8 mouse cellular contexts compared by ENCODE assay signal in the genomic region with DNA sequence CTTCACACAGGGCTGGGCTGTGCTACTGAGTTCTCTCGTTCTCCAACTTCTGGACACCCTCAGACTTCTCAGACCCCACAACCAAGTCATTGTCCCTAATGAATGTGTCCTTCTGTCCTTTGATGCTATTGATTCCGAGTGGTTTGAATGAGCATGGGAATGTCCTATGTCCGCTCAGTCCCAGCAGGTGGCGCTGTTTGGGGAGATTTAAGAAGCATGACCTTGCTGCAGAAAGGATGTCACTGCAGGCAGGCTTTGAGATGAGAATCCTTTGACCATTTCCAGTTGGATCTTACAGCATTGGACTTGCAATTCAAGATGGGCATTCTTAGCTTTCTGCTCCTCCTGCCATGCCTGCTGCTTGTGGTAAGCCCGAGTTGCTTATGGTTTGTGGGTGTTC.
DNase-seq lines count a peak whose midpoint lies in the region; ATAC-seq and TF ChIP-seq lines count a peak whose summit lies in the region.

No protein-coding gene starts in this region.

- H3K27me3 ChIP-seq in spleen, adult 2 months (ENCODE audit: control insufficient read depth, insufficient read depth, low read length) = no peaks in the 10 kb centered on the region
- no peaks in the 10 kb centered on the region for H3K27me3 ChIP-seq in hindbrain, postnatal 0 days (ENCODE audit: insufficient read depth, low read length)
- H3K27me3 ChIP-seq in lung, postnatal 0 days (replicated peaks; ENCODE audit: insufficient read depth, low read length) = no peaks in the 10 kb centered on the region

- no peaks in the 10 kb centered on the region for H3K36me3 ChIP-seq in spleen, adult 2 months (ENCODE audit: control insufficient read depth, insufficient read depth, low read length)
- H3K36me3 ChIP-seq in hindbrain, postnatal 0 days (ENCODE audit: insufficient read depth, low read length) = no peaks in the 10 kb centered on the region
- H3K36me3 ChIP-seq in lung, postnatal 0 days (ENCODE audit: insufficient read depth, low read length) = no peaks in the 10 kb centered on the region

- no peaks in the 10 kb centered on the region for H3K4me1 ChIP-seq in spleen, adult 2 months (ENCODE audit: control insufficient read depth, insufficient read depth, insufficient read length)
- H3K4me1 ChIP-seq in hindbrain, postnatal 0 days (ENCODE audit: insufficient read depth, low read length) = no peaks in the 10 kb centered on the region
- no peaks in the 10 kb centered on the region for H3K4me1 ChIP-seq in lung, postnatal 0 days (ENCODE audit: insufficient read depth, low read depth, low read length)

- intact Hi-C loops in gastrocnemius, postnatal 14 days (cut with DNase I; ENCODE audit: low total_unique reads) = no loop called here

- ATAC-seq in hindbrain, postnatal 0 days = peak; percentile 47; the same call in 1 of the 2 replicates
- no peak for ATAC-seq in lung, postnatal 0 days

- no peak for TF ChIP-seq EP300 in lung, postnatal 0 days (IDR thresholded peaks at IDR 0.05)

- no peak overlapping the region for H3K4me3 ChIP-seq in spleen, adult 2 months (ENCODE audit: extremely low read depth, insufficient read depth, insufficient read length)
- H3K4me3 ChIP-seq in hindbrain, postnatal 0 days (ENCODE audit: low read length) = no peak overlapping the region
- no peak overlapping the region for H3K4me3 ChIP-seq in lung, postnatal 0 days (ENCODE audit: low read depth, low read length)

- H3K9ac ChIP-seq in hindbrain, postnatal 0 days (replicated peaks; ENCODE audit: low read length) = no peak overlapping the region
- H3K9ac ChIP-seq in lung, postnatal 0 days (replicated peaks; ENCODE audit: low read depth) = no peak overlapping the region

- no peak overlapping the region for H3K4me2 ChIP-seq in hindbrain, postnatal 0 days (ENCODE audit: low read depth, low read length)
- H3K4me2 ChIP-seq in lung, postnatal 0 days (replicated peaks; ENCODE audit: low read depth, low read length) = no peak overlapping the region

- H3K27ac ChIP-seq in spleen, adult 2 months (ENCODE audit: insufficient read depth, low read length) = no peak overlapping the region
- no peak overlapping the region for H3K27ac ChIP-seq in hindbrain, postnatal 0 days
- H3K27ac ChIP-seq in lung, postnatal 0 days (ENCODE audit: low read length) = no peak overlapping the region

- peak; percentile 8 for DNase-seq in gastrocnemius, postnatal 14 days
- DNase-seq in gastrocnemius, adult 8-10 months (ENCODE audit: low spot score in 2 of 2) = no peak
- no peak for DNase-seq in spleen, adult 2 months (ENCODE audit: low read depth in 1 of 2, low spot score in 2 of 2)
- no peak for DNase-seq in spleen, postnatal 36 days (ENCODE audit: low spot score in 2 of 2)
- peak; percentile 5 for DNase-seq in c-Kit-positive CD71-positive TER-119-positive erythroid progenitor cells, embryonic 14.5 days (ENCODE audit: low spot score)
- DNase-seq in hindbrain, postnatal 0 days (ENCODE audit: low spot score) = peak; percentile 72
- DNase-seq in lung, postnatal 0 days (ENCODE audit: low spot score) = peak; percentile 23
- DNase-seq in thymus, postnatal 14 days = peak; percentile 23

- no peak for TF ChIP-seq POLR2A in spleen, adult 2 months (IDR thresholded peaks at IDR 0.05; ENCODE audit: low read depth, low read length)

- H3K9me3 ChIP-seq in hindbrain, postnatal 0 days (ENCODE audit: low read length) = no peaks in the 10 kb centered on the region
- no peaks in the 10 kb centered on the region for H3K9me3 ChIP-seq in lung, postnatal 0 days (ENCODE audit: low read length)

- peak; percentile 36; the same call in 1 of the 2 replicates for TF ChIP-seq CTCF in spleen, adult 2 months (IDR thresholded peaks at IDR 0.05; ENCODE audit: extremely low read depth, insufficient read depth, insufficient read length, insufficient replicate concordance)
- TF ChIP-seq CTCF in hindbrain, postnatal 0 days (IDR thresholded peaks at IDR 0.05; ENCODE audit: low read depth) = peak; percentile 79
- peak; percentile 69 for TF ChIP-seq CTCF in lung, postnatal 0 days (IDR thresholded peaks at IDR 0.05)

- WGBS in spleen, adult 2 months = 25% methylated on average over 5 of the region's 5 CpGs
- 23% methylated on average over 5 of the region's 5 CpGs for WGBS in hindbrain, postnatal 0 days
- 25% methylated on average over 5 of the region's 5 CpGs for WGBS in lung, postnatal 0 days

Comparison
In these comparisons a context has a peak if more than half of its experiments do, and no peak if none do; other contexts are left out.
1. DNase-seq: peak in gastrocnemius, postnatal 14 days (single experiment), c-Kit-positive CD71-positive TER-119-positive erythroid progenitor cells, embryonic 14.5 days (single experiment), hindbrain, postnatal 0 days (single experiment), lung, postnatal 0 days (single experiment) and thymus, postnatal 14 days (single experiment); none in gastrocnemius, adult 8-10 months (0 of 2), spleen, adult 2 months (0 of 2) and spleen, postnatal 36 days (0 of 2).
2. Peak in every context shown above with its lines, with median percentiles within 50 percentile points of each other: CTCF ChIP-seq.